Mouse (Mus musculus): ENCODE data around the gene Dok3. TPM values are rescaled to one million over a fixed set of nuclear protein-coding genes. Genes with fewer than 3 reads are reported as not detected.
A peak's percentile ranks its signal among the peaks of the same experiment; 100 is the strongest.

Dok3 gene
- polyA plus RNA-seq, 1 experiment: 98.6 TPM

DNA sequence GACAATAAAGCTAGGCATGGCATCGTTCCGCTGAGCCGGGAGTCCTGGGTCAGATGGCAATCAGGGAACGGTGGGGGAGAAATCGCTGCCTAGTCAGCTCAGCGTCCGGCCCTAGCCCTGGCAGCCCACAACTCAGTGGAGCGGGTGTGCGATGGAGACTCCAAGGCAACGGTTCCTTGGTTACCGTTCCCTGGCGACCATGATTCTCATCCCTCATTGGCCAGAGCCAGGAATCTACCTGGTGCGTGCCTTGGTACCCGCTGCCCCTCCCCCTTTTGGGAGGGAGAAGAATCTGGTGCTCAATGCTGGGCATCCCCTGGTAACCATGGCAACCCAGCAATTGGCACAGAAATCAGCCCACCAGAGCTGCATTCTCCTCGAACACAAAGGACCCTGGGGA, 45.5 kb downstream of the Dok3 start:
- peaks cover 60% of the 10 kb centered on the region for H3K4me1 ChIP-seq
- TF ChIP-seq FLI1 (IDR thresholded peaks at IDR 0.05; ENCODE audit: low read length): no peak
- no peak for TF ChIP-seq GATA1 (IDR thresholded peaks at IDR 0.05; ENCODE audit: borderline replicate concordance, low read length)
- peaks cover 5% of the 10 kb centered on the region for H3K9me3 ChIP-seq
- no peaks in the 10 kb centered on the region for H3K36me3 ChIP-seq (replicated peaks; ENCODE audit: low read length)
- H3K4me3 ChIP-seq (replicated peaks): no peak overlapping the region
- H3K27me3 ChIP-seq (replicated peaks): peaks cover 86% of the 10 kb centered on the region

- H3K36me3 ChIP-seq (replicated peaks; ENCODE audit: low read length): no peaks in the 10 kb centered on the region
- no peak overlapping the region for H3K4me3 ChIP-seq (replicated peaks)
- peaks cover 5% of the 10 kb centered on the region for H3K9me3 ChIP-seq
- H3K4me1 ChIP-seq: peaks cover 61% of the 10 kb centered on the region
- no peak for TF ChIP-seq GATA1 (IDR thresholded peaks at IDR 0.05; ENCODE audit: borderline replicate concordance, low read length)
- TF ChIP-seq FLI1 (IDR thresholded peaks at IDR 0.05; ENCODE audit: low read length): no peak
- peaks cover 81% of the 10 kb centered on the region for H3K27me3 ChIP-seq (replicated peaks)
These were observed 46.0 kb downstream of the Dok3 start for GRCm38 (mm10) chr13:55483071-55483470.

- peaks cover 76% of the 10 kb centered on the region for H3K27me3 ChIP-seq (replicated peaks)
- peaks cover 61% of the 10 kb centered on the region for H3K4me1 ChIP-seq
- no peaks in the 10 kb centered on the region for H3K36me3 ChIP-seq (replicated peaks; ENCODE audit: low read length)
- H3K4me3 ChIP-seq (replicated peaks): no peak overlapping the region
- TF ChIP-seq FLI1 (IDR thresholded peaks at IDR 0.05; ENCODE audit: low read length) (no peak), GATA1 (IDR thresholded peaks at IDR 0.05; ENCODE audit: borderline replicate concordance, low read length) (no peak)
- peaks cover 5% of the 10 kb centered on the region for H3K9me3 ChIP-seq
These were observed 46.6 kb downstream of the Dok3 start for GRCm38 (mm10) chr13:55482542-55482941.

DNA sequence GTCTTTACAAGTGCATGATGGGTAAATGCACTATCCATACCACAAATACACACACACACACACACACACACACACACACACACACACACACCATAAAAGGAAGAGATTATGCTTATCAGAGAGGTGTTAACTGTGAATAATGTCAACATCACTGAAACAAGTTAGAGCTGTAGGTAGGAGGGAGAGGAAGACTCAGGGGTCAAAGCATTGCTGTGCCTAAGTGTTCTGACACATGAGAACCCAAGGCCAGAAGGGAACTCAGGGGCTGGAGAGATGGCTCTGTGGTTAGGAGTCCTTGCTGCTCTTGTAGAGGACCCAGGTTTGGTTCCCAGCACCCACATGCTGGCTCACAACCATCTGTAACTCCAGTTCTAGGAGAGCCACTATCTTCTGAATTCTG, 49.2 kb downstream of the Dok3 start:
- no peaks in the 10 kb centered on the region for H3K36me3 ChIP-seq (replicated peaks; ENCODE audit: low read length)
- peaks cover 76% of the 10 kb centered on the region for H3K27me3 ChIP-seq (replicated peaks)
- H3K9me3 ChIP-seq: peaks cover 16% of the 10 kb centered on the region

DNA sequence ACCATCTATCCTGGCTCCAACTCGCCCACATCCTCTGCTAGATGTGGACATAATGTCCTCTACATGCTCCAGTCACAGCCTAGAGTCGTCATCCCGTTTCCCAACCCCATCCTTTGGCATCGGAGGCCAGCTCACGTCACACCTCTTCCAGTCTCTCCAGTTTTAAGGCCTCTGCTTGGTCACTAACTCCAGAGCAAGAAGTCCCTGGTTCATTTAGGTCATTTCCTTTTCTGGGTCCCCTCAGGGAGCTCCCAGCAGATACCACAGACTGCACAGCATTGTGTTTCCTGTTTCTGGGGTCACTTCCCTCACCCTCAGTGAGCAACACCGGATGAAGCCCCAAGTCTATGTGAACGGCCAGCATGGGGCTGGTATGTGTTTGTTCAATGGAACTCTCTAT, 50.1 kb downstream of the Dok3 start:
- Histone ChIP-seq H3K4me3 (replicated peaks) (peak overlapping the region; percentile 24), H3K36me3 (replicated peaks; ENCODE audit: low read length) (no peaks in the 10 kb centered on the region), H3K27me3 (replicated peaks) (peaks cover 76% of the 10 kb centered on the region), H3K9me3 (peaks cover 17% of the 10 kb centered on the region), H3K4me1 (peaks cover 46% of the 10 kb centered on the region)
- no peak for TF ChIP-seq GATA1 (IDR thresholded peaks at IDR 0.05; ENCODE audit: borderline replicate concordance, low read length)
- TF ChIP-seq FLI1 (IDR thresholded peaks at IDR 0.05; ENCODE audit: low read length): no peak

More for the DNA sequence above, 49.2 kb downstream of the Dok3 start:
- TF ChIP-seq FLI1 (IDR thresholded peaks at IDR 0.05; ENCODE audit: low read length): no peak
- TF ChIP-seq GATA1 (IDR thresholded peaks at IDR 0.05; ENCODE audit: borderline replicate concordance, low read length): no peak
- Histone ChIP-seq H3K4me1 (peaks cover 51% of the 10 kb centered on the region), H3K4me3 (replicated peaks) (no peak overlapping the region)

DNA sequence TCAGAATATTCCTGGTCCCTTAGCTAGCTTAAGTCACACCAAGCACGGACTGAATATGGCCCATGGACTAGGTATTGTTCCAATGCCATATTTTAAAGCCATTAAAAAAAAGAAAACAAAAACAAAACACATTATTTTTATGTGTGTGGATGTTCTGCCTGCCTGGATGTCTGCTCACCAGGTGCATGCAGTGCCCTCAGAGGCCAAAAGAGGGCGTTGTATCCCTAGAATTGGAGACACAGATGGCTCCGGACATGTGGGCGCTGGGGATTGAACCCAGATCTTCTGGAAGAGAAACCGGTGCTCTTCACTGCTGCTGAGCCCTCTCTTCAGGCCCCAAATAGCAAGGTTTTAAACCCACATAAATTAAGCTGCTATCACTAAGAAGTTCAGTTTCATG, 51.1 kb downstream of the Dok3 start:
- Histone ChIP-seq H3K4me3 (replicated peaks) (no peak overlapping the region), H3K9me3 (peaks cover 17% of the 10 kb centered on the region), H3K36me3 (replicated peaks; ENCODE audit: low read length) (no peaks in the 10 kb centered on the region), H3K4me1 (peaks cover 38% of the 10 kb centered on the region), H3K27me3 (replicated peaks) (peaks cover 76% of the 10 kb centered on the region)
- no peak for TF ChIP-seq GATA1 (IDR thresholded peaks at IDR 0.05; ENCODE audit: borderline replicate concordance, low read length)
- TF ChIP-seq FLI1 (IDR thresholded peaks at IDR 0.05; ENCODE audit: low read length): no peak

- H3K27me3 ChIP-seq (replicated peaks): peaks cover 76% of the 10 kb centered on the region
- H3K9me3 ChIP-seq: peaks cover 17% of the 10 kb centered on the region
- TF ChIP-seq FLI1 (IDR thresholded peaks at IDR 0.05; ENCODE audit: low read length) (no peak), GATA1 (IDR thresholded peaks at IDR 0.05; ENCODE audit: borderline replicate concordance, low read length) (no peak)
- no peak overlapping the region for H3K4me3 ChIP-seq (replicated peaks)
- H3K36me3 ChIP-seq (replicated peaks; ENCODE audit: low read length): no peaks in the 10 kb centered on the region
- H3K4me1 ChIP-seq: peaks cover 42% of the 10 kb centered on the region
These were observed 51.6 kb downstream of the Dok3 start for GRCm38 (mm10) chr13:55477492-55477891.

GRCm38 (mm10) chr13:55476256-55476655, 52.8 kb downstream of the Dok3 start:
- TF ChIP-seq FLI1 (IDR thresholded peaks at IDR 0.05; ENCODE audit: low read length) (no peak), GATA1 (IDR thresholded peaks at IDR 0.05; ENCODE audit: borderline replicate concordance, low read length) (no peak)
- H3K27me3 ChIP-seq (replicated peaks): peaks cover 76% of the 10 kb centered on the region

GRCm38 (mm10) chr13:55475750-55476149, 53.3 kb downstream of the Dok3 start:
- Histone ChIP-seq H3K27me3 (replicated peaks) (peaks cover 77% of the 10 kb centered on the region), H3K4me3 (replicated peaks) (no peak overlapping the region), H3K36me3 (replicated peaks; ENCODE audit: low read length) (no peaks in the 10 kb centered on the region), H3K4me1 (peaks cover 59% of the 10 kb centered on the region), H3K9me3 (peaks cover 17% of the 10 kb centered on the region)
- TF ChIP-seq FLI1 (IDR thresholded peaks at IDR 0.05; ENCODE audit: low read length): no peak
- no peak for TF ChIP-seq GATA1 (IDR thresholded peaks at IDR 0.05; ENCODE audit: borderline replicate concordance, low read length)

More at GRCm38 (mm10) chr13:55476256-55476655, 52.8 kb downstream of the Dok3 start:
- H3K4me1 ChIP-seq: peaks cover 54% of the 10 kb centered on the region
- peaks cover 17% of the 10 kb centered on the region for H3K9me3 ChIP-seq
- no peak overlapping the region for H3K4me3 ChIP-seq (replicated peaks)
- no peaks in the 10 kb centered on the region for H3K36me3 ChIP-seq (replicated peaks; ENCODE audit: low read length)

DNA sequence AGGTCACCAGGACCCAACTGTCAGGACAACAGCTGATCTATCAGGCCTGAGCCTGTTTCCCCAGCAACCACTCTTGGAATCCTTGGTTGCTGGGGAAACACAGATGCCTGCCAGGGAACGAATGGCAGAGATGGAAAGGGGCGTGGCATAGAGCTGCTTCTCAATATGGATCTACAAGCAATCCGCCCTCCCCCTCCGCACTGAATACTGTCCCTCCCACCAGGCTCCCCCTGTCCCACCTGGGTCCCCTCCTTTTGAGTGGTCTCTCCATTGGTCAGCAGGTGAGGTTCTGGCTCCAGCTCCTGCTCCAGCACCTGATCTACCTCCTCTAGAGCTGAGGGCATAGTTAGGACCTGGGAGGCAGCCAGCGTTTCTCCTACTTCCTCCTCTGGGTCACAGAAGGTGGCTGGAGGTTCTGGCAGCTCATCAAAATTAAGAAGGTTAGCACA, 54.5 kb downstream of the Dok3 start:
- H3K27me3 ChIP-seq (replicated peaks): peaks cover 79% of the 10 kb centered on the region
- no peak overlapping the region for H3K4me3 ChIP-seq (replicated peaks)
- peaks cover 61% of the 10 kb centered on the region for H3K4me1 ChIP-seq
- no peaks in the 10 kb centered on the region for H3K36me3 ChIP-seq (replicated peaks; ENCODE audit: low read length)
- TF ChIP-seq FLI1 (IDR thresholded peaks at IDR 0.05; ENCODE audit: low read length) (no peak), GATA1 (IDR thresholded peaks at IDR 0.05; ENCODE audit: borderline replicate concordance, low read length) (no peak)
- H3K9me3 ChIP-seq: peaks cover 12% of the 10 kb centered on the region

DNA sequence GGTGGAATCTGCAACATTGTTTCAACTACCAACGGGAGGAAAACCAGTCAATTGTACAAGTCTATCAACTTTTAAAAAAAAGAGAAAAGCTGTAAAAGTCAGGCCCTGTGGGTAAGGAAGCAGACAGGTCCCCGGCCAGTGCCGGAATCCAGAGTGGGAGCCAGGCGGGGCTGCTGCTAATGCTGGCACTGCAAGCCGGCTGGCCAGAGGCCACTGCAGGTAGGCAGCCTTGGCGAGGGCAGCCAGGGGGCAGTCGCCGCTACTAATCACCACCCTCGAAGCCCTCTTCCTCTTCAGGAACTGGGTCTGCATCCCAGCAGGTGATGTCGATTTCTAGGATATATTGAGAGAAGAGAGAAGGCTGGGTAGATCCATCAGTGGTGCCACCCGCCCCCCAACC, 55.1 kb downstream of the Dok3 start:
- H3K9me3 ChIP-seq: peaks cover 12% of the 10 kb centered on the region
- no peak overlapping the region for H3K4me3 ChIP-seq (replicated peaks)
- H3K4me1 ChIP-seq: peaks cover 61% of the 10 kb centered on the region
- no peaks in the 10 kb centered on the region for H3K36me3 ChIP-seq (replicated peaks; ENCODE audit: low read length)
- TF ChIP-seq GATA1 (IDR thresholded peaks at IDR 0.05; ENCODE audit: borderline replicate concordance, low read length) (no peak), FLI1 (IDR thresholded peaks at IDR 0.05; ENCODE audit: low read length) (no peak)
- peaks cover 86% of the 10 kb centered on the region for H3K27me3 ChIP-seq (replicated peaks)

Other genes with a start within 250 kb of the Dok3 start
- gene Prelid1, start 208.8 kb downstream of the Dok3 start, polyA plus RNA-seq (2012; ENCODE audit: insufficient read depth, low replicate concordance): 484 and 629 TPM in 2 replicates
- 23.5 and 94.6 TPM in 2 replicates for gene Rab24, start 207.3 kb downstream of the Dok3 start, polyA plus RNA-seq (2012; ENCODE audit: insufficient read depth, low replicate concordance)
- gene Mxd3, start 199.5 kb downstream of the Dok3 start, polyA plus RNA-seq (2012; ENCODE audit: insufficient read depth, low replicate concordance): 5.7 TPM in 1 of 2 replicates, not detected in the other
- 59.9 and 62.1 TPM in 2 replicates for gene Lman2, start 166.5 kb downstream of the Dok3 start, polyA plus RNA-seq (2012; ENCODE audit: insufficient read depth, low replicate concordance)
- gene Rgs14, start 159.6 kb downstream of the Dok3 start, polyA plus RNA-seq (2012; ENCODE audit: insufficient read depth, low replicate concordance): 6.2 and 8.4 TPM in 2 replicates
- gene Slc34a1, start 131.1 kb downstream of the Dok3 start, polyA plus RNA-seq (2012; ENCODE audit: insufficient read depth, low replicate concordance): not detected in 2 replicates
- not detected in 2 replicates for gene Pfn3, start 114.1 kb downstream of the Dok3 start, polyA plus RNA-seq (2012; ENCODE audit: insufficient read depth, low replicate concordance)
- 0.54 TPM in 1 of 2 replicates, not detected in the other for gene F12, start 102.5 kb downstream of the Dok3 start, polyA plus RNA-seq (2012; ENCODE audit: insufficient read depth, low replicate concordance)
- gene Grk6, start 84.2 kb downstream of the Dok3 start, polyA plus RNA-seq (2012; ENCODE audit: insufficient read depth, low replicate concordance): 33.8 and 54.2 TPM in 2 replicates
- 5.3 and 21.1 TPM in 2 replicates for gene Prr7, start 65.0 kb downstream of the Dok3 start, polyA plus RNA-seq (2012; ENCODE audit: insufficient read depth, low replicate concordance)
- gene Dbn1, start 41.2 kb downstream of the Dok3 start, polyA plus RNA-seq (2012; ENCODE audit: insufficient read depth, low replicate concordance): 1.8 and 5.0 TPM in 2 replicates
- 681 and 731 TPM in 2 replicates for gene Pdlim7, start 15.6 kb downstream of the Dok3 start, polyA plus RNA-seq (2012; ENCODE audit: insufficient read depth, low replicate concordance)
- 49.7 and 52.6 TPM in 2 replicates for gene Ddx41, start 7.4 kb upstream of the Dok3 start, polyA plus RNA-seq (2012; ENCODE audit: insufficient read depth, low replicate concordance)
- gene Fam193b, start 41.8 kb upstream of the Dok3 start, polyA plus RNA-seq (2012; ENCODE audit: insufficient read depth, low replicate concordance): 64.4 and 77.7 TPM in 2 replicates
- gene Tmed9, start 44.4 kb upstream of the Dok3 start, polyA plus RNA-seq (2012; ENCODE audit: insufficient read depth, low replicate concordance): 209 and 240 TPM in 2 replicates
- gene B4galt7, start 70.6 kb upstream of the Dok3 start, polyA plus RNA-seq (2012; ENCODE audit: insufficient read depth, low replicate concordance): 11.6 and 13.8 TPM in 2 replicates
- gene Caml, start 93.7 kb upstream of the Dok3 start, polyA plus RNA-seq (2012; ENCODE audit: insufficient read depth, low replicate concordance): 12.6 and 59.7 TPM in 2 replicates
- 5.4 and 12.8 TPM in 2 replicates for gene Ddx46, start 105.7 kb upstream of the Dok3 start, polyA plus RNA-seq (2012; ENCODE audit: insufficient read depth, low replicate concordance)
- 1.5 and 4.6 TPM in 2 replicates for gene B230219D22Rik, start 163.8 kb upstream of the Dok3 start, polyA plus RNA-seq (2012; ENCODE audit: insufficient read depth, low replicate concordance)
- gene Txndc15, start 185.4 kb upstream of the Dok3 start, polyA plus RNA-seq (2012; ENCODE audit: insufficient read depth, low replicate concordance): 7.6 and 23.2 TPM in 2 replicates
- 22.4 and 78.2 TPM in 2 replicates for gene Pcbd2, start 198.1 kb upstream of the Dok3 start, polyA plus RNA-seq (2012; ENCODE audit: insufficient read depth, low replicate concordance)

Measured in megakaryocyte, embryonic 14.5 days (primary cell).